ENCODE assay signal across 10 mouse cellular contexts in the genomic region with DNA sequence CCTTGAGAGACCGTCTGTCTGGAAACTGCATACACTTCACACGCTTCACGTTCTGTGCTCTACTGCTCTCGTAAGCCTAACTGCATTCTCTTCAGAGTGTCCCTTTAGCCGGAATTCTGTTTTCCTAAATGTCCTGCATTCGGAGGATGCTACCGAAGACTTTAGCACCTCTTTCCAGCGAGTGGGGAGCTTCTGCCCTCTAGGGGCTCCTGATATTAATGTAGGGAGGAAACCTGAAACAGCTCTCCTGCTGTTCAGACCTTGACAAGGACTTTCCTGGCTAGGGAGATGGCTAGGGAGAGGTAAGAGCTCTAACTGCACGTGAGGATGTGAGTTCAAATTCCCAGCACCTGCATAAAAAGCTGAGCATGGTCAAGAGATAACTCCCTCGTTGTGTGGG. TPM values are rescaled to one million over a fixed set of nuclear protein-coding genes. Genes with fewer than 3 reads are reported as not detected.
DNase-seq lines count a peak whose midpoint lies in the region; ATAC-seq lines count a peak whose summit lies in the region.
"Had no signal": no experiment of that assay in that cellular context is flagged by ENCODE, and none has a peak within 500 bp of the region (broad histone marks: within the 10 kb centered on the region; RNA-seq: fewer than 3 reads in every experiment).

No protein-coding gene starts in this region.

- H3K27ac ChIP-seq in embryonic facial prominence, embryonic 11.5 days (replicated peaks; ENCODE audit: low read depth, low read length): no peak overlapping the region
- H3K27ac ChIP-seq in embryonic facial prominence, embryonic 10.5 days (replicated peaks): no peak overlapping the region
- H3K27ac ChIP-seq in limb, embryonic 10.5 days: no peak overlapping the region
- H3K27ac ChIP-seq in heart, embryonic 12.5 days (ENCODE audit: poor library complexity, severe bottlenecking): no peak overlapping the region
- H3K27ac ChIP-seq: heart, embryonic 13.5 days; stomach, embryonic 15.5 days had no signal

- H3K36me3 ChIP-seq in embryonic facial prominence, embryonic 11.5 days (replicated peaks; ENCODE audit: control insufficient read depth, insufficient read depth, low read depth, low read length): peaks cover 13% of the 10 kb centered on the region
- peaks cover 69% of the 10 kb centered on the region for H3K36me3 ChIP-seq in embryonic facial prominence, embryonic 10.5 days (replicated peaks)
- H3K36me3 ChIP-seq in limb, embryonic 10.5 days: peaks cover 71% of the 10 kb centered on the region
- peaks cover 67% of the 10 kb centered on the region for H3K36me3 ChIP-seq in heart, embryonic 12.5 days

- no peaks in the 10 kb centered on the region for H3K4me1 ChIP-seq in embryonic facial prominence, embryonic 11.5 days (ENCODE audit: control insufficient read depth, insufficient read depth, low read length)
- 0 out of 2 replicates have a peak, but pooled peaks cover 3% of the 10 kb centered on the region for H3K4me1 ChIP-seq in embryonic facial prominence, embryonic 10.5 days
- no peaks in the 10 kb centered on the region for H3K4me1 ChIP-seq in limb, embryonic 10.5 days
- peaks cover 12% of the 10 kb centered on the region for H3K4me1 ChIP-seq in heart, embryonic 12.5 days (replicated peaks)

- ATAC-seq in embryonic facial prominence, embryonic 11.5 days (replicated peaks; ENCODE audit: insufficient number of reproducible peaks, low FRiP score, low TSS enrichment, low read depth): no peak
- ATAC-seq in heart, embryonic 12.5 days (ENCODE audit: insufficient number of reproducible peaks, low FRiP score): no peak

- no peaks in the 10 kb centered on the region for H3K9me3 ChIP-seq in embryonic facial prominence, embryonic 11.5 days (replicated peaks; ENCODE audit: control insufficient read depth, low read length)
- no peaks in the 10 kb centered on the region for H3K9me3 ChIP-seq in embryonic facial prominence, embryonic 10.5 days
- no peaks in the 10 kb centered on the region for H3K9me3 ChIP-seq in limb, embryonic 10.5 days (replicated peaks)
- no peaks in the 10 kb centered on the region for H3K9me3 ChIP-seq in heart, embryonic 12.5 days (replicated peaks)
- H3K9me3 ChIP-seq: heart, embryonic 13.5 days; stomach, embryonic 15.5 days had no signal

- no peak overlapping the region for H3K4me2 ChIP-seq in embryonic facial prominence, embryonic 11.5 days (ENCODE audit: low read depth, low read length)
- H3K4me2 ChIP-seq in heart, embryonic 12.5 days: no peak overlapping the region
- H3K4me2 ChIP-seq: heart, embryonic 13.5 days; stomach, embryonic 15.5 days had no signal

- no peak overlapping the region for H3K4me3 ChIP-seq in embryonic facial prominence, embryonic 11.5 days (ENCODE audit: low read depth, low read length)
- H3K4me3 ChIP-seq in embryonic facial prominence, embryonic 10.5 days: no peak overlapping the region
- H3K4me3 ChIP-seq in limb, embryonic 10.5 days: no peak overlapping the region
- H3K4me3 ChIP-seq in heart, embryonic 12.5 days: no peak overlapping the region
- H3K4me3 ChIP-seq: heart, embryonic 13.5 days; stomach, embryonic 15.5 days had no signal

- H3K9ac ChIP-seq in embryonic facial prominence, embryonic 11.5 days (replicated peaks; ENCODE audit: low read length): no peak overlapping the region
- no peak overlapping the region for H3K9ac ChIP-seq in heart, embryonic 12.5 days
- H3K9ac ChIP-seq: heart, embryonic 13.5 days; stomach, embryonic 15.5 days had no signal

- intact Hi-C loops in left cerebral cortex, postnatal 36 days (cut with DNase I): no loop called here

- 68% methylated on average over 10 of the region's 10 CpGs for WGBS in embryonic facial prominence, embryonic 11.5 days
- 76% methylated on average over 10 of the region's 10 CpGs for WGBS in embryonic facial prominence, embryonic 10.5 days
- 72% methylated on average over 10 of the region's 10 CpGs for WGBS in limb, embryonic 10.5 days
- WGBS in heart, embryonic 12.5 days: 58% methylated on average over 10 of the region's 10 CpGs

- peak; percentile 22 for DNase-seq in embryonic facial prominence, embryonic 11.5 days (ENCODE audit: low spot score)
- DNase-seq in embryonic facial prominence, embryonic 10.5 days (ENCODE audit: low spot score): no peak
- peak; percentile 48 for DNase-seq in A20 (ENCODE audit: low read depth, low spot score)
- peak; percentile 83 for DNase-seq in brain, adult 2 months (ENCODE audit: low read depth, low spot score)
- DNase-seq in kidney, postnatal 36 days: peak; percentile 39 to 57
- no peak for DNase-seq in left cerebral cortex, postnatal 36 days (ENCODE audit: low spot score in 2 of 2)
- DNase-seq in limb, embryonic 10.5 days (ENCODE audit: low spot score): no peak

- no peaks in the 10 kb centered on the region for H3K27me3 ChIP-seq in embryonic facial prominence, embryonic 11.5 days (ENCODE audit: control insufficient read depth, insufficient read depth, low read length)
- H3K27me3 ChIP-seq in embryonic facial prominence, embryonic 10.5 days (replicated peaks; ENCODE audit: low read depth, poor library complexity, severe bottlenecking): no peaks in the 10 kb centered on the region
- H3K27me3 ChIP-seq in limb, embryonic 10.5 days (ENCODE audit: low read depth, poor library complexity, severe bottlenecking): no peaks in the 10 kb centered on the region
- no peaks in the 10 kb centered on the region for H3K27me3 ChIP-seq in heart, embryonic 12.5 days (replicated peaks)
- H3K27me3 ChIP-seq: heart, embryonic 13.5 days; stomach, embryonic 15.5 days had no signal

RNA-seq across cellular contexts. Expression of gene Smarcc2, which starts 18.6 kb away (rescaled TPM):
- polyA plus RNA-seq in embryonic facial prominence, embryonic 11.5 days (2014; fragmentation: Nextera tagmentation; extraction: Ambion mirVana): 103 and 109 TPM in 2 replicates
- 77.3 and 85.9 TPM in 2 replicates for polyA plus RNA-seq in embryonic facial prominence, embryonic 10.5 days (2016; fragmentation: Nextera tagmentation; extraction: Ambion mirVana)
- 100 to 1,000 TPM; 238 to 245 TPM for total RNA-seq in left cerebral cortex, postnatal 36 days (2021)
- polyA plus RNA-seq in limb, embryonic 10.5 days (2016; fragmentation: Nextera tagmentation; extraction: Ambion mirVana): 64.2 and 91.3 TPM in 2 replicates
- 83.3 and 86.9 TPM in 2 replicates for polyA plus RNA-seq in heart, embryonic 12.5 days (2016; fragmentation: Nextera tagmentation; extraction: Ambion mirVana)

RNA-seq across cellular contexts. Expression of gene Rnf41, which starts 28.9 kb away (rescaled TPM):
- 36.4 and 38.9 TPM in 2 replicates for polyA plus RNA-seq in embryonic facial prominence, embryonic 11.5 days (2014; fragmentation: Nextera tagmentation; extraction: Ambion mirVana)
- 42.1 and 44.6 TPM in 2 replicates for polyA plus RNA-seq in embryonic facial prominence, embryonic 10.5 days (2016; fragmentation: Nextera tagmentation; extraction: Ambion mirVana)
- 10 to 100 TPM; 75.8 to 78.1 TPM for total RNA-seq in left cerebral cortex, postnatal 36 days (2021)
- 41.9 and 43.6 TPM in 2 replicates for polyA plus RNA-seq in limb, embryonic 10.5 days (2016; fragmentation: Nextera tagmentation; extraction: Ambion mirVana)
- 27.7 and 29.9 TPM in 2 replicates for polyA plus RNA-seq in heart, embryonic 12.5 days (2016; fragmentation: Nextera tagmentation; extraction: Ambion mirVana)

RNA-seq across cellular contexts. Expression of gene Nabp2, which starts 29.1 kb away (rescaled TPM):
- polyA plus RNA-seq in embryonic facial prominence, embryonic 11.5 days (2014; fragmentation: Nextera tagmentation; extraction: Ambion mirVana): 92.2 and 99.1 TPM in 2 replicates
- polyA plus RNA-seq in embryonic facial prominence, embryonic 10.5 days (2016; fragmentation: Nextera tagmentation; extraction: Ambion mirVana): 119 and 129 TPM in 2 replicates
- total RNA-seq in left cerebral cortex, postnatal 36 days (2021): 10 to 100 TPM; 88.8 to 91.6 TPM
- 98.7 and 133 TPM in 2 replicates for polyA plus RNA-seq in limb, embryonic 10.5 days (2016; fragmentation: Nextera tagmentation; extraction: Ambion mirVana)
- polyA plus RNA-seq in heart, embryonic 12.5 days (2016; fragmentation: Nextera tagmentation; extraction: Ambion mirVana): 57.3 and 57.9 TPM in 2 replicates

RNA-seq across cellular contexts. Expression of gene Slc39a5, which starts 39.4 kb away (rescaled TPM):
- polyA plus RNA-seq in embryonic facial prominence, embryonic 11.5 days (2014; fragmentation: Nextera tagmentation; extraction: Ambion mirVana): not detected in 2 replicates
- polyA plus RNA-seq in embryonic facial prominence, embryonic 10.5 days (2016; fragmentation: Nextera tagmentation; extraction: Ambion mirVana): 0.13 and 0.36 TPM in 2 replicates
- total RNA-seq in left cerebral cortex, postnatal 36 days (2021): not detected
- 0.21 TPM in 1 of 2 replicates, not detected in the other for polyA plus RNA-seq in limb, embryonic 10.5 days (2016; fragmentation: Nextera tagmentation; extraction: Ambion mirVana)
- 0.28 and 0.42 TPM in 2 replicates for polyA plus RNA-seq in heart, embryonic 12.5 days (2016; fragmentation: Nextera tagmentation; extraction: Ambion mirVana)

RNA-seq across cellular contexts. Expression of gene Myl6, which starts 53.5 kb away (rescaled TPM):
- polyA plus RNA-seq in embryonic facial prominence, embryonic 11.5 days (2014; fragmentation: Nextera tagmentation; extraction: Ambion mirVana): 678 and 740 TPM in 2 replicates
- polyA plus RNA-seq in embryonic facial prominence, embryonic 10.5 days (2016; fragmentation: Nextera tagmentation; extraction: Ambion mirVana): 733 and 768 TPM in 2 replicates
- 100 to 1,000 TPM; 547 to 629 TPM for total RNA-seq in left cerebral cortex, postnatal 36 days (2021)
- polyA plus RNA-seq in limb, embryonic 10.5 days (2016; fragmentation: Nextera tagmentation; extraction: Ambion mirVana): 685 and 729 TPM in 2 replicates
- 1,237 and 1,275 TPM in 2 replicates for polyA plus RNA-seq in heart, embryonic 12.5 days (2016; fragmentation: Nextera tagmentation; extraction: Ambion mirVana)

Comparison
In these comparisons a context has a peak if more than half of its experiments do, and no peak if none do; other contexts are left out.
1. DNase-seq: peak in embryonic facial prominence, embryonic 11.5 days (single experiment), A20 (single experiment), brain, adult 2 months (single experiment) and kidney, postnatal 36 days (2 of 2); none in embryonic facial prominence, embryonic 10.5 days (single experiment), left cerebral cortex, postnatal 36 days (0 of 2) and limb, embryonic 10.5 days (single experiment).